Mouse (Mus musculus): Measurements from ENCODE around the gene Msx2.

The Msx2 gene

GRCm38 (mm10) chr13:53419681-53420080 lies 53.2 kb downstream of the Msx2 start:
- no peak for ATAC-seq (ENCODE audit: insufficient number of reproducible peaks, low FRiP score, low TSS enrichment)

GRCm38 (mm10) chr13:53417701-53418100 lies 55.2 kb downstream of the Msx2 start:
- no peak for ATAC-seq (ENCODE audit: insufficient number of reproducible peaks, low FRiP score, low TSS enrichment)

Measured in cerebellum, adult (tissue).